Mouse (Mus musculus) limb, embryonic 14.5 days (tissue): Measurements from ENCODE around the gene Mink1. TPM values are rescaled to one million over a fixed set of nuclear protein-coding genes. Genes with fewer than 3 reads are reported as not detected.

Experiments
- ATAC-seq: fragments of 200-750 bp; cut with Nextera tagmentation; 2 replicates; pipeline ENCODE4 v1.8.0; 2017; ENCODE audit warnings: low read depth, moderate number of reproducible peaks, moderate TSS enrichment; ENCODE audit not compliant: low FRiP score
- DNase-seq: peaks from one replicate; pipeline ENCODE4 v3.0.0-alpha.2; 2015; ENCODE audit warnings: low spot score
- H3K27ac ChIP-seq: fragments of 300-500 bp; sonication (generic); replicated peaks from 2 replicates; pipeline ENCODE4 v1.5.1; 2014; ENCODE audit warnings: low read depth, mild to moderate bottlenecking, low read length, moderate library complexity, mixed read lengths
- H3K27me3 ChIP-seq: fragments of 300-500 bp; sonication (generic); 2 replicates; pipeline ENCODE4 v1.6.1; 2014; ENCODE audit warnings: low read length, mixed read lengths; ENCODE audit not compliant: control insufficient read depth, insufficient read depth
- H3K36me3 ChIP-seq: fragments of 300-500 bp; sonication (generic); 2 replicates; pipeline ENCODE4 v1.6.1; 2014; ENCODE audit warnings: mild to moderate bottlenecking, low read length, moderate library complexity, mixed read lengths; ENCODE audit not compliant: control insufficient read depth, insufficient read depth
- H3K4me1 ChIP-seq: fragments of 300-500 bp; sonication (generic); 2 replicates; pipeline ENCODE4 v1.6.1; 2014; ENCODE audit warnings: antibody characterized with exemption, low read length, mixed read lengths; ENCODE audit not compliant: control insufficient read depth, insufficient read depth
- H3K4me2 ChIP-seq: fragments of 300-500 bp; sonication (generic); replicated peaks from 2 replicates; pipeline ENCODE4 v1.6.1; 2014; ENCODE audit warnings: low read depth, mild to moderate bottlenecking, low read length, moderate library complexity; ENCODE audit not compliant: severe bottlenecking
- H3K4me3 ChIP-seq: fragments of 300-500 bp; sonication (generic); replicated peaks from 2 replicates; pipeline ENCODE4 v1.5.1; 2014; ENCODE audit warnings: low read length
- H3K9ac ChIP-seq: fragments of 300-500 bp; sonication (generic); 2 replicates; pipeline ENCODE4 v1.6.1; 2014; ENCODE audit warnings: mild to moderate bottlenecking, low read depth, low read length, moderate library complexity; ENCODE audit not compliant: severe bottlenecking
- H3K9me3 ChIP-seq: fragments of 300-500 bp; sonication (generic); 2 replicates; pipeline ENCODE4 v1.6.1; 2016; ENCODE audit warnings: low read length; ENCODE audit not compliant: control insufficient read depth
- POLR2A ChIP-seq: fragments of 200-500 bp; IDR thresholded peaks from 2 replicates; pipeline ENCODE4 v1.8.0; 2012; ENCODE audit warnings: inconsistent platforms, mild to moderate bottlenecking, moderate library complexity, borderline replicate concordance; ENCODE audit not compliant: insufficient read depth, insufficient read length; ENCODE audit errors: extremely low read depth
- WGBS: fragments of 180-500 bp; shearing (Covaris S2); extraction: QIAGEN DNeasy Blood & Tissue Kit; methylation state at CpG from one replicate; pipeline ENCODE4 v1.1.7; 2014; 5-methylcytosine and 5-hydroxymethylcytosine counted together
- polyA plus RNA-seq, 2 experiments: library from polyadenylated mRNA; depleted of rRNA in 1 of 2; stranded (reverse) in 1 of 2; unstranded in 1 of 2; fragments of >200 nt; fragmentation: Nextera tagmentation in 1 of 2; extraction: Ambion mirVana in 1 of 2; gene quantifications; 2 replicates each; pipeline versions ENCODE4 v1.2.1 to v1.2.3; 2012 to 2014

Gene Mink1
- polyA plus RNA-seq, 2 experiments = 19.8 to 91.2 TPM

DNA sequence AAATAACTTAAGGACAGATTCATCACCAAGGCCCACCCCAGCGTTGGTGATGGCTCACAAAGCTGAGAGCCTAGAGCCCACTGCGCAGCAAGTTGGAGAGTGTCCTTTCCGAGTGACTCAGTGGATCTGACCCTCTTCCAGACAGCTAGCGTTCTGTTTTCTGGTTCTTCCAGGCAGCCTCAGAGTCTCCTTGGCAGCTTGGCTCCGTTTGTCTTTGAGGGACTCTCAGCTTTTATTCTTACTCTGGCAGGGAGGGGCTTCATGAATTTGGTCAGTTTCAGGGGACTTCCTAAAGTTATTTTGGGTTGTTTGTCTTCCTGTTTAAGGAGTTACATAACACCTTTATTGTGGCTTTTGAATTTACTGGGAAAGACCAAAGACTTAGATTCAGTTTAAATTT is 24.3 kb downstream of the Mink1 start:
- H3K27ac ChIP-seq = no peak overlapping the region
- no peak overlapping the region for H3K4me2 ChIP-seq
- H3K36me3 ChIP-seq = no peaks in the 10 kb centered on the region; the same call in 1 of the 2 replicates
- TF ChIP-seq POLR2A = no peak
- H3K4me1 ChIP-seq = peaks cover 32% of the 10 kb centered on the region
- 73% methylated on average over 5 of the region's 5 CpGs for WGBS
- no peaks in the 10 kb centered on the region for H3K9me3 ChIP-seq
- ATAC-seq = no peak
- no peak overlapping the region for H3K9ac ChIP-seq
- H3K4me3 ChIP-seq = no peak overlapping the region
- no peak for DNase-seq
- H3K27me3 ChIP-seq = no peaks in the 10 kb centered on the region

- no peaks in the 10 kb centered on the region for H3K36me3 ChIP-seq
- no peaks in the 10 kb centered on the region for H3K4me1 ChIP-seq
- H3K27me3 ChIP-seq = no peaks in the 10 kb centered on the region
- WGBS = 85% methylated on average over 1 of the region's 1 CpGs
- DNase-seq (no peak), ATAC-seq (no peak)
- H3K4me3 ChIP-seq = no peak overlapping the region
- H3K27ac ChIP-seq = no peak overlapping the region
- no peak overlapping the region for H3K9ac ChIP-seq
- no peaks in the 10 kb centered on the region for H3K9me3 ChIP-seq
- no peak for TF ChIP-seq POLR2A
- H3K4me2 ChIP-seq = no peak overlapping the region
Measured at GRCm38 (mm10) chr11:70591733-70592132, 29.1 kb downstream of the Mink1 start.

DNA sequence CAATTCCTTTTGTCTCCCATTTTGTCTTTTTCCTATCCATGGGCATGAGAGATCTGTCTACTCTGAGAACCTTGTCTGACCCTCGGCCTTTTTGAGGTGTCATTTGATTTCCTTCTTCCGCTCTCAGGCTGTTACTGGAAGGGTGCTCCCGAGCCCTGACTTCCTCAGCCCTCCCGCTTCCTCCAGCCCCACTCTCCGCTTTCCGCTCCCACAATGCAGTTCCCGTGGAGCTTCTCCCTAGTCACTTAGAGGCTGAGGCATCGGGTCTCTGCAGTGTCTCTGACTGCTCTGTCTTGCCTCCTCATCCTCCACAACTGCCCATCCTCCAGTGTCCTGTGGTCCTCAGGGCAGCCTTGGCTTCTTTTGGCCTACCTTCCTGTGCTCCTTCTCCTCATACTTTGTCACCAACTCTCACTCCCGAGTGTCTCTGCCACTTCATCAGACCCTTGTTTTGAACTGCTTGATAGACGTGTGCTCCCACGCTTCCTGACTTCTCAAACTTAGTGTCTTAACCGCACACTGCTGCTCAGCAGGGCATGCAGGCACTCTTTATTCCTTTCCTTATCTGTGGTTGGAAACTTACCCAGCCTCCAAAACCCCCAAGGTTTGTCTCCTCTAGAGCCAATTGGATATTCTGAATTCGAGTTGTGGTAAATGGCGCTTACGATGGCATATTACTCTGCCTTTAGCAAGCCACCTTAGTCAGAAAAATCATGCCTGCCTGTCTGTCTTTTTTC is 31.7 kb downstream of the Mink1 start:
- Histone ChIP-seq H3K27me3 (no peaks in the 10 kb centered on the region), H3K4me3 (no peak overlapping the region), H3K4me1 (no peaks in the 10 kb centered on the region), H3K9ac (no peak overlapping the region), H3K9me3 (no peaks in the 10 kb centered on the region), H3K27ac (no peak overlapping the region), H3K4me2 (no peak overlapping the region), H3K36me3 (peaks cover 21% of the 10 kb centered on the region)
- DNase-seq (no peak), ATAC-seq (no peak)
- no peak for TF ChIP-seq POLR2A
- WGBS = 79% methylated on average over 15 of the region's 15 CpGs

DNA sequence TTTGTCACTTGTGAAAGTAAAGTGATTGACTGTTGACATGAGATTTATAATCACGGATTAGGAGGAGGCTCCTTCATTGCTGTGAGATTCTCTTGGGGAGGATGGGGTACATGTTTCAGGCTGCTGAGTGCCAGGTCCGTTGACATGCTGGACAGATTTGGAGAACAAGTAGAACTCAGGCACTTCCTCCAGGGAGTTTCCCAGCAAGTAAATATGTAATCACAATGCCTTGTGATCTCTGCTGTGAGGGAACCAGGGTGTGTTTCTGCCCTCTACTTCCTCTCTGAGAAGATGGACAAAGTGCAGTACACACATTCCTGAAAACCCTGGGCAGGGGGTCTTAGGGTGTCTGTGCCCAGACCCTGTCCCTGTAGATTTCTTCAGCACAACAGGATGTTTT is 33.0 kb downstream of the Mink1 start:
- no peak overlapping the region for H3K9ac ChIP-seq
- no peak overlapping the region for H3K4me3 ChIP-seq
- no peaks in the 10 kb centered on the region for H3K9me3 ChIP-seq
- WGBS = 65% methylated on average over 2 of the region's 2 CpGs
- no peak for TF ChIP-seq POLR2A
- DNase-seq (no peak), ATAC-seq (no peak)
- no peaks in the 10 kb centered on the region for H3K27me3 ChIP-seq
- no peaks in the 10 kb centered on the region for H3K4me1 ChIP-seq
- peaks cover 28% of the 10 kb centered on the region for H3K36me3 ChIP-seq
- no peak overlapping the region for H3K27ac ChIP-seq
- no peak overlapping the region for H3K4me2 ChIP-seq

DNA sequence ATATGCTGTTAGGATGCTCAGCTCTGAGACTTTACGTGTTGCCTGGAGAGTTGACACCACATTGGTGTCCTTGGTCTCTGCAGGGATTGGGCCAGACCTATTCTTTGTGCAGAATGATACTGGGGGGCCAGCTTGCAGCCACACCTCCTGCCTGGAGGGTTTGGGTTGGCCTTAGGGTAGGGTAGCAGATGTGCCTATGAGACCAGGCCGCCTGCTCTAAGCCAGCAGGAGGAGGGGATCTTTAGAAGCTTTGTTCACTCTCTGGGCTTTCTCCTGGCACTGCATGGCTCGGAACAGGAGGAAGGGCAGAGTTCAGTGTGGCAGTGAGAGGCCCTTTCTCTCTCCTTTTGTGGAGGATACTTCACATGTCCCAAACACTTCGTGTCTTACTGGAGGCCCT is 33.4 kb downstream of the Mink1 start:
- DNase-seq (no peak), ATAC-seq (no peak)
- Histone ChIP-seq H3K4me3 (no peak overlapping the region), H3K27ac (no peak overlapping the region), H3K27me3 (no peaks in the 10 kb centered on the region), H3K4me2 (no peak overlapping the region), H3K9me3 (no peaks in the 10 kb centered on the region), H3K4me1 (no peaks in the 10 kb centered on the region), H3K9ac (no peak overlapping the region), H3K36me3 (peaks cover 28% of the 10 kb centered on the region)
- WGBS = 68% methylated on average over 4 of the region's 4 CpGs
- TF ChIP-seq POLR2A = no peak

DNA sequence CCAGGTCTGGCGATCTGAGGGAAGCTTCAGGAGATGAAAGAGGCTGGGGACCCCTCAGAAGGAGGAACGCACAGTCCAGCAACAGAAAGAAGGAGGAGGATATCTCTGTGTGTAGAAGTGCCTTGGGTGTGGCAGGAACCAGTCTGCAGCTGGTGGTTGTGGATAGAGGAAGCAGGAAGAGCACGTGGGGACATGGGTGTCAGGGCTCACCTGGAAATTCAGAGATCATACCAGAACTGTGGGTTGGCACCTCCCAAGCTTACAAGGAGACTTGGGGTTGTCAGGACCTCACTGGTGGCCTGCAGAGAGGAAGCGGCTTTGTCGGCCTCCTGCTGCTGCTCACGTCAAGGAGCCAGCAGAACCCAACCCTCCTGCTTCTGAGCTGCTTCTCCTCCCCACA is 34.6 kb downstream of the Mink1 start:
- DNase-seq (no peak), ATAC-seq (no peak)
- TF ChIP-seq POLR2A = no peak
- 87% methylated on average over 6 of the region's 6 CpGs for WGBS
- Histone ChIP-seq H3K4me2 (no peak overlapping the region), H3K9ac (peak overlapping the region; percentile 12; the same call in 1 of the 2 replicates), H3K36me3 (peaks cover 36% of the 10 kb centered on the region), H3K4me3 (no peak overlapping the region), H3K9me3 (no peaks in the 10 kb centered on the region), H3K27ac (no peak overlapping the region), H3K4me1 (no peaks in the 10 kb centered on the region), H3K27me3 (no peaks in the 10 kb centered on the region)
